Mouse (Mus musculus): ENCODE measurements around the gene Ptk7.

The Ptk7 gene

DNA sequence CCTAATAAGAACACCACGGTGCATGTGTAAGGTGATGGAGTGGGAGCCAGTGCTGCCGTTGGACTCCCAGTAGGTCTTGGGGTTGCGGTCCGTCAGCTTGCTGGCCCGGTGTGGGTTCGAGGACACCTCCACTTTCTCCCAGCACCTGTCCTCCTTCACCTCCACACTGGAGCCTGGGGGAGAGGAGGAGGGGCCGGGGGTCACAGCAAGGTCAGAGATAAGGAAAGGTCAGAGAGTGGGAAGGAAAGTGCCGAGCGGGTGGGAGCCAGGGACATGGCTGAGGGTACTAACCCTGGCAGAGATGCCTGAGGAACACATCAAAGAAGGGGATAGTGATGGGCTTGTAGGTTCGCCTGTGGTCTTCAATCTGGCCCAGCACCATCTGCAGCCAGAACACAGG is 104.2 kb downstream of the Ptk7 start:
- no peak for DNase-seq (ENCODE audit: low read depth in 1 of 2, low spot score in 2 of 2)

DNA sequence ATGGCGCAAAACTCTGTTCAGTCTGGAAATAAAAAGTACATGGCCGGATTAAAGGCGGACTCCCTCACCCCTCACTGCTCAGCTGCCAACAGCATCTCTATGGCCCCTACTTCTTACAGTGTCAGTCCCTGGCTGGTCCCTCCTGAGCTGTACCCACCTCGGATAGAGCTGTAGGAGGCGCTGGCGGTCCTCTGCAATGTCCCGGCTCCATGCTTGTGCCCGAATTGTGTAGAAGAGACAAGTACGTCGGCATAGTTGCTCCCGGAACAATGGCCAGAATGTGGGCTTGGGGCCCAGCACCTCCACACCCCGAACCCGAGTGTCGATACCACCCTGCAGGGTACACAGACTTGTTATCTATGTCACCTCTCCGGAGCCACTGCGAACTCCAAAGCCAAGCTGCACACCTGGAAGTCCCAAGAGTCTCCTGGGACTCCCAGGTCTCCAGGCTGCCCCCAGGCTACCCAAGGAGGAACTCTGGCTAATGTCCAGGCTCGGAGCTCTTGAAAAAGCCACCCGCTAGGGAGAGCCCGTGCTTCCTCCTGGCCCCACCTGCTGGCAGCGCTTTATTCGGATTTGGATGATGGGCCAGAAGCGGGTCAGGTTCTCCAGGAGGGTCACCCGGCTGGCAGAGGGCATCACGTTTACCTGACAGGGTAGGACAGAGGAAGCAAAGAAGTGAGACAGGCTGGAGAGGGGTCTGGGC is 107.2 kb downstream of the Ptk7 start:
- DNase-seq (ENCODE audit: low read depth in 1 of 2, low spot score in 2 of 2), result no peak

DNA sequence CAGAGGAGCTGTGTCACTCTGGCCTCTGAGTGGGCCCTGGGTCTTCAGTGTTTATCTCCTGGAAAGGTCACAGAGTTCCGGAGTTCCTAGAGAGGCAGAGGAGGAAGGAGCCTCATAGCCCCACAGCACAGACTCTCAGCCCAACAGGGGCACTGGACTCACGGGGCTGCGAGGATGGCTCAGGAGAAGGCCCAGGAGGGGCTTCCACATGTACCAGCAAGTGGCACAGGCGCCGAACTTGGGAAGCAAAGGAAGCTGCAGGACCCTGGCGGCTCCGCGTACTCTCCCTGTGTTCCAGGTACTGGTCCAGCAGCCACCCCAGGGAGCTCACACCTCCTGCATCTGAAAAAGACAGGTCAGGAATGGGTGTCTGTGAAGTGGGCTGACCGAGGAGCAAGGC is 108.1 kb downstream of the Ptk7 start:
- no peak for DNase-seq (ENCODE audit: low read depth in 1 of 2, low spot score in 2 of 2)

DNA sequence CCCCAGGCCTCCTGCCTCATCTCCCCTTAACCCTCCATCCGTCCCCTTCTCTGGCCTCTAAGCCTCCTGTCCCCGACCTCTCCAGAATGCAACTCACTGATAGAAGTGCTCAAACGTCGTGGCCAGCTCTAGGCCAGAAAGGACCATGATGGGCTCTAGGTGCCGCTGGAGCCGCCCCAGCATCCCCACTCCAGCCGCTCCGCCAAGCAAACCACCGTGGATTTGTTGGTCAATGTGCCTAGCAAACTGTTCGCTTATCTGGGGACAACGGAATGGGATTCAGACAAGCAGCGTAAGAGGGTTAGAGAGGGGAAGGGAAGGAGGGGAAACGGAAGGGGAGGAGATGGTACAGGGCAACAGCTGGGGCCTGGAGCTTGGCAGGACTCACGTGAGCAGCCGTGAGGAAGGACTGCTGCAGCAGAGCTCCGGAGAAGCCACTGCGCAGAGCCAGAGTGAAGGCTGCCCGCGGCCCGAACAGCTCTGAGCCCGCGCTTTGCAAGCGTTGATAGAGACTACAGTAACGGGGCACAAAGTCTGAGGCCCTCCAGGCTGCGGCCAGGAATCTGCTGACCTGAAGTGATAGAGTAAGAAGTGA is 108.8 kb downstream of the Ptk7 start:
- DNase-seq (ENCODE audit: low read depth in 1 of 2, low spot score in 2 of 2), result no peak

DNA sequence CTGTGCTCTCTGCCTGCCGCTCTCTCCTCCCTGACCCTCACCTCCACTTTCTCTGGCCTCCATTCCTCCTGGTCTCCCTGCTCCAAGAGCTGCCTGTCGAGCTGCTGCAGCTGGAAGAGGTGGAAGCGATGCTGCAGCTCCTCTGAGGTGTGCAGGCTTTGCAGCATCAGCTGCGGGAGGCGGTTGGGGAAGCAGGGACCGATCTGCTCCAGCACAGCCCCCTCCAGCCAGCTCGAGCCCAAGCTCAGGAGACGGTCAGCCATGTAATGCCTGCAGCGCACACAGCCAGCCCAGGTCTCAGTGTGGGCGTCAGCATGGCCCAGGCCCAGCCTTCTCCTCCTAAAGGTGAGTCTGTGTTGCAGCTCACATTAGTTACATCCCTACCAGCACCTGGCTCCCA is 109.3 kb downstream of the Ptk7 start:
- DNase-seq (ENCODE audit: low read depth in 1 of 2, low spot score in 2 of 2), result no peak
